Mouse (Mus musculus) layer of hippocampus, postnatal 25 days (tissue): ENCODE data around the gene Sptlc3. TPM values are rescaled to one million over a fixed set of nuclear protein-coding genes. Genes with fewer than 3 reads are reported as not detected.

Experiments
- DNase-seq, 2 experiments: peaks; one replicate each; pipeline ENCODE4 v3.0.0; 2022; ENCODE audit warnings: mixed read lengths in 2 of 2, low spot score in 1 of 2; ENCODE audit errors: extremely low spot score in 1 of 2
- total RNA-seq, 2 experiments: library from RNA; stranded (reverse); gene quantifications; 2 replicates each; pipeline ENCODE4 v1.2.3; 2021

Gene Sptlc3
- total RNA-seq, 2 experiments from 2014 or later, result not detected

DNA sequence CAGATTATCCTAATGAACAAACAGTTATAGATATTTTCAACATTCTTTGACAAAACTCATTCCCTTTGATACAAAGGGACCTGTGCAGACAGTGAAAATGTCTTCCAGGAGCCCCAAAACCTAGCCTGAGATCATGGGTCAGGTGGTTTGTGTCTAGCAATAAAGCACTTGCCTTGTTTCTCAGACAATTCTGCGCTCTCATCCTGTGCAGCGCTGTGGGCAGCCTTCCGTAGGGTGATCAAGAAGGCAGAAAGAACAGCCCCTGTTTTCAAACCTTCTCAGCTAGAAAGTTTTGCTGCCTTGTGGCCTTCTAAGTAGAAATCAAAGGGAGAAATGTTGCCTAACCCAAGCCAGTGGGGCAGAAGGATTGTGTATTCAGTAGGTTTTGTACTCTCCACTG, 135.9 kb downstream of the Sptlc3 start:
- DNase-seq, result no peak

DNA sequence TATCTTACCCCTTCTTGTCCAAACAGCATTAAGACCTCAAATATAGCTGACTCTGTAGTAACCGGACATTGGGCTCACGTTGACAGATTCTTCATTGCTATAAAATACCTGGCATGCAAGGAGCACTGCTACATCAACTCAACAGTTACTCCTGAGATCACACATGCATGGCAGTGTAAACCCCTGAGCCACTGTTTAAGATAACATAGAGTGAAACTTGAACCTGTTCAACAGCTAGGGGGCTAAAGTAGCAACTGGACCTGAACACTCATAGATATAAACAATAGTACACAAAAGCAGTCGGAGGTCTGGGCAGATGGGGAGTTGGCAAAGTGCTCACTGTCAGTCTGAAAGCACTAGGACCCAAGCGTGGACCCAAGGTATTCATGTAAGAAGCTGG, 140.8 kb downstream of the Sptlc3 start:
- no peak for DNase-seq

DNA sequence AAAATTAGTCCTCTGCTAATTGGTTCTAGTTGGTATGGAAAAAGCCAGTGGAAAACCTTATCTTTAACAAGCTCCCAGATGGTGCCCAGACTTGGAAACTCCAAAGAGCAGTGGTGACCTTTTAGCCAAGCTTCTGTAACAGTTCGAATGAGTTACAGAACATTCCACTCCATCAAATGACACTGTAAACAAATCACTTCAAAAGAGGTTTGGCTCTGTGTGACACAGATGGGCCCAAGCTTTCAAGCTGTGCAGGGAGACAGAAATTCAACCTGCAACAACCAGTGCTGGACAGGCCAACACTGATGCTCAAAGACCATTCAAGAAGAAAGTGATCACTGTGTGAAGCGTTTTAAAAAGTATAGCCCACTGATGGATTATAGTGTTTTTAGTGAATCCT, 144.1 kb downstream of the Sptlc3 start:
- no peak for DNase-seq

DNA sequence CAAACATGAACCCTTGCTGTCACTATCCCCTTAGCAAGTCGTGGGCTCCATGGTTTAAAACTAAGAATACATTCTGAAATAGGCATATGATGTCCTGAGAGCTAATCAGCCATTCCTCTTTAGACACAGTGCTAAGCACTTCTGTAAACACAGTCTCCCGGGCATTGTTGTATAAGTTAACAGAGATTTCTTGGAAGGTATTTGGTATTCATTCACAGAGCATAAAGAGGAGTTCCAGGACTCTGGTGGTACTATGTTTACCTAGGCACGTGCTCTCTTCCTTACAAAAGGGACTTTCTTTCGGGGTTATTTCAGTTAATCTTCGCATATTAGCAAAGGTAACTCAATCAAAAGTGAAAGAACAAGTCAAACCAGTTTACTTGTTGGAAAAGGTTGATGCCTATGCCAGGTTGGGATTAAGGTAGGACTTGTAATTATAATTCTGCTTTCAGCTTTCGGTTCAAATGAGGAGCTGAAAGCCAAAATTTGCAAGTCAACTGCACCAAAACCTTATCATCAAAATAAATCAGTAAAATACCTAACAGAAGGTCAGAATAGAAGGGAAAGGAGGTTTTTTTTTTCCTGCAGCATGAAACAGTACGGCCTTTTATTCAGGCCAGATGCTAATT, 148.2 kb downstream of the Sptlc3 start:
- no peak for DNase-seq

DNA sequence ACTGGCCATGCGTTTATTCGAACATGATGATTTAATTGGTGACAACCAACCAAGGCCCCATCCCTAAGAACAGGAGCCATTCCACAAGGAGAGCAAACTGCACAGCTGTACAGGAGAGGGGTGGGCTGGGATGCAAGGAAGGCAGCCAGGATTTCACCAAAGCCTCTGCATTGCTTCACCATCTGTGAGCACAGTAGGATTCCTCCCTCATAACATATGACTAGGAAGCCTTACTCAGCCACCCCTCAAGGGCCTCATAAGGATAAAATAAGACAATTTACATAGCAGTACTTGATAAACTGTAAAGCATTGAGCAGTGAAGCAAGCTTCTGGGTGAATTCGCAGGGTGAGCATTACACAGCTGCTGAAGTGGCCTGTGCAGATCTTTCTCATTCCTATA, 155.8 kb downstream of the Sptlc3 start:
- peak in 1 of 2 experiments; percentile 8 for DNase-seq

DNA sequence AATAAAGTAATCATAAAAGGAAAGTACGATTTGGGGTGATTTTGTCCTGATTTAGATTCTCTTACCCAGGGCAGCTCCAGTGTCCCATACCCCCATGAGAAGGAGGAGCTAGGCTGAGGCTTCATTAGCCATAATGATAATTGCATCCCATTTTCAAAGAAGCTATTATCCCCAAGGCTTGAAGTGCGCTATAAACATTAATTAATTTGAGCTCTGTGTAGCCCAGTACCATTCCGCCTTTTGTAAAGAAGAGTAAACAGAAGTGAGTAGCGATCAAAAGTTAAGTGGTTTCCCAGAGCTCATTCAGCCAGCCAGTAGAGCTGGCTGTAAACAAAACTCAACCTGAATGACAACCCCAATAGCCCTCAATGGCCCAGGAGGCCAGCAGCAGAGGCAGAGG, 163.0 kb downstream of the Sptlc3 start:
- DNase-seq, result no peak

DNA sequence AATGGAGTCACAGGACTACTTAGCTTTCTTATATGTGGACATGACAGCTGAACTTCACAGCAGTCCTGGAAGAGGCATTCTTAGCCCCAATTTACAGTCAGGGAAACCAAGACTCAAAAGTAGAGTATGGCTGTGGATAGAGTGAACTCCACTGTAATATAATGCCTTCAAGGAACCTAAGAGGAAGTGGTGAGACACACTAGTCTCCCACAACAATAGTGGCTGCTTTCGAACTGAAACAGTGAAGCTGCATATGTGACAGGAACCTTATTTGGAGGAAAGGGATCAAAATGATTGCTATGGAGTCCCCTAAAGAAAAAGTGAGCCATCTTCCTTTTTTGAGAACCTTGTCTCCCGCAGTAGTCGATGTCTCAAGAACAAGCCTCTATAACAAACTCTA, 178.1 kb downstream of the Sptlc3 start:
- no peak for DNase-seq

DNA sequence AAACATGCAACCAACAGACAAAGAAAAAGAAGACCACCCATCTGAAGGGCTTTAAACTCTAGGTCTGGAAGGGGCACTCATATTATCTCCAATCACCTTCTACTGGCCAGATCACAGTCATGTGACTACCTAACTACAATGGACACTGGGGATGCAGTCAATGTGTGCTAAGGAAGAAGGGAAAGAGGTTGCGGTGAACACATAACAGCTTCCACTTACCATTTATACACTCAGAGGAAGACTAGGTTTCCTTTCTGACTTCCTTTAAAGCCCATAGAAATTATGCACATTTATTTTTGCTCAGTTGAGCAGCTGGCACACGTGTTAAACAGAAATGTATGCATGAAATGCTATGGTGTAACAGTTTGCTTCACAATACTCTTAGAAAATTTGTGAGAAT, 178.7 kb downstream of the Sptlc3 start:
- DNase-seq, result no peak

DNA sequence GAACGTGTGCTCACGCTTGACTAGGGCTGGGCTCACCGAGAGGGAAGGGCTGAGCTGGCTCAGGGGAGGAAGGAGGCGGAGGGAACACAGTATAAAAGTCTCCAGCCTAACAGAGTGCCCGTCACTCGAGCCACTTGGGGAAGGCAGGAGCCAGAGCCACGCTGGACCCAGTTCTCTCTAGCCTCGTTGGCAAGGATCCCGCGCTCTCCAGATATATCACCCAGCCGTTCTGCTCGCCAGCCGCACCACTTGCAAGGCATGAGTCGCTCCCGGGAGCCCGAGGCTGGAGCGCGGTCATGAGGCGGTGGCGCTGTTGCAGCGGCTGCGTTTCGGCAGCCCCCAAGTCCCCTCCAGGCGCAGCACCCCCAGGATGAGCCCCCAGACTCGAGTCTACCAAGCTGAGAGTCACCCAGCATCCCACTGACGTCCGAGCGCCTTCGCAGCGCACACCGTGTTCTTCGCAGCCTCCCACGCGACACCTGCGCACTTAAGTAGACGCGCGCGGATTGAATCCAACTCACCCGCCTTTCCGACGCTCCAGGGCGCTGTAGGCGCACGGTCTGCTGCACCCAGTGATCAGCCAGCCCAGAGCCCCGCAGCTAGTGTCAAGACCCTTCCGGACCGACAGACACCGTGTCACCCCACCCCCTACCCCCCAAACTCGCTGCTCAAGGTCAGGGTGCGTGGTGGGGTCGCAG, 183.5 kb downstream of the Sptlc3 start:
- peak; percentile 54 to 58 for DNase-seq

DNA sequence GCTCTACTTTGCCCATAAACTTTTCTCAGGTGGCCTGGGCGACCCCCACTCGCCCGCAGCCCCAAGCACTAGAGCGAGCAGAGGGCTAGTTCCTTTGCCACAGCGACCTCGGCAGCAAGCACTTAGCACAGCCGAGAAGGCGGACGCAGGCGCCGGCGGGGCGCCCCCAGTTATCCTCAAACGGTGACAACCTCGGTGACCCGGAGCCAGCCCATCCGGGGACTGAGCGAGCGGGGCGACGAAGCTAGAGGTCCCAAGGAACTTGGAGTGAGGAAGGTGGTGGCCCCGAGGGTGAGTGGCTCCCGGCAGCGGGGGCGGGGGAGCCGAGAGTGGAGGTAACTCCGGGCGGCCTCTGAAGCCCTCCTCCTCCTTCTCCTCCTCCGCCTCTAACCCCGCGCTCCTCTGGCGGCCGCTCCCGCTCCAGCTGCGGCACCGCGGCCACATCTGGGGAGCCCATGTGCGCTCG, 184.1 kb downstream of the Sptlc3 start, which contains the start of gene Ism1:
Gene Ism1 (plus strand): TSS at position 370 of the 466 bp plus-strand sequence.
- peak; percentile 16 to 36 for DNase-seq

DNA sequence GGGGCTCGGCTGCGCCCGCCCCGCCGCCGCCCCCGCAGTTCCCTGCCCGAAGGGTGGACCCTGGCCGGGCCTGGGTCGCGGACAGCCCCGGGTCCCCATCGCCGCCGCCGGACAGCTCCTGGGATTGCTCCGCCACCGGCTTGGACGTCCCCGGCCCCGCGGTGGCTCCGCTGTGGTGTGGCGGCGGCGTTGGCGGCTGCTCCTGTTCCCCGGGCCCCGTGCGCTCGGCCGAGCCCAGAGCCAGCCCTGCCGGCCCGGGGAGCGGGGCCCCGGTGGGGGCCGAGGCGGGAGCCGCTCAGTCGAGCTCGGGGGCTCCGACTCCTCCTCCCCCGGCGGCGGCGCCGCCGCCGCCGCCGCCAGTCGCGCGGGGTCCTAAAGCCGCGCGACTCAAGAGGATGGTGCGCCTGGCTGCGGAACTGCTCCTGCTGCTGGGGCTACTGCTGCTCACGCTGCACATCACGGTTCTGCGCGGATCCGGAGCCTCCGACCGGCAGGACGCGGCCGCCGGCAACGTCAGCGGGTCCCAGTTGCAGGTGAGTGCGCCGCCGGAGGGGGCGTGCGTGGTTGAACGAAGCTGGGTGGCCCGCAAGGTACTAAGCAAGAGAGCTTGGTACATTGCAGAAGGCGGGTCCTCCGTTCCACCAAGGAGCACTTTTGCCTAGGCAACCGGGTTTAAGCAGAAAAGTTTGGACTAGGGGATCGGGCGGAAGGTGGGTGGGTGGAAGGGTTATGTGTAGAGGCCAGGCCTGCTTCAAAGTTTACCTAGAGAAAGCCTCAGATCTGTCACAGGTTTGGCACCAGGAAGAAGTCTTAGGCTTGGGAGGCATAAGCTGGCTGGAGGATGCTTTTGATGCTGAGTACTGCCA, 184.8 kb downstream of the Sptlc3 start:
- DNase-seq, result peak; percentile 36 to 38

DNA sequence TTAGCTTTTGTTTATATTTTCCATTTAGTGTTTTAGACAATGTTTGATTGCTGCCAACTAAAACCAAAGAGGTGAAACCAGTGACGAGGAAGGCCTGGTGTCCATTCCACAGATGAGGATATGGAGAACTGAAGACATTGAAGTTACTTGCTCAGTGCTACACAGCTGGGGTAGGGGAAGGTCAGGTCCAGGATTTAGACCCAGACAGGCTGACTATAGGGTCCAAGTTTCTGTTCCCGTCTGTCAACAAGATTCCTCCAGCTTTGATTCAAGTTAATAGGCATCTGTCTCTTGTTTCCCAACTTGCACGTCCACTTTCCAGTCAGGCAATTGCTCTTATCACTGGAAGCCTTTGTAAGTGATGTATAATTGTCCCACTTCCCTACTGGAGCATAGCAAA, 188.8 kb downstream of the Sptlc3 start:
- no peak for DNase-seq

Other genes with a start within 250 kb of the Sptlc3 start
- 1 to 10 TPM; 5.2 to 6.4 TPM for gene Ism1, start 184.3 kb downstream of the Sptlc3 start, total RNA-seq